Mouse (Mus musculus) right cerebral cortex, adult 2 months (tissue): ENCODE results near the gene Amacr.
A peak's percentile ranks its signal among the peaks of the same experiment; 100 is the strongest.
"Not testable (repeated sequence)": the region's sequence is repeated elsewhere in the genome, so short reads cannot be mapped to it uniquely, and the experiment has no call there.

ENCODE experiments used
- DNase-seq, 2 experiments: peaks; one replicate each; pipeline ENCODE4 v3.0.0; 2021 to 2022; ENCODE audit warnings: low spot score in 2 of 2

Amacr gene

DNA sequence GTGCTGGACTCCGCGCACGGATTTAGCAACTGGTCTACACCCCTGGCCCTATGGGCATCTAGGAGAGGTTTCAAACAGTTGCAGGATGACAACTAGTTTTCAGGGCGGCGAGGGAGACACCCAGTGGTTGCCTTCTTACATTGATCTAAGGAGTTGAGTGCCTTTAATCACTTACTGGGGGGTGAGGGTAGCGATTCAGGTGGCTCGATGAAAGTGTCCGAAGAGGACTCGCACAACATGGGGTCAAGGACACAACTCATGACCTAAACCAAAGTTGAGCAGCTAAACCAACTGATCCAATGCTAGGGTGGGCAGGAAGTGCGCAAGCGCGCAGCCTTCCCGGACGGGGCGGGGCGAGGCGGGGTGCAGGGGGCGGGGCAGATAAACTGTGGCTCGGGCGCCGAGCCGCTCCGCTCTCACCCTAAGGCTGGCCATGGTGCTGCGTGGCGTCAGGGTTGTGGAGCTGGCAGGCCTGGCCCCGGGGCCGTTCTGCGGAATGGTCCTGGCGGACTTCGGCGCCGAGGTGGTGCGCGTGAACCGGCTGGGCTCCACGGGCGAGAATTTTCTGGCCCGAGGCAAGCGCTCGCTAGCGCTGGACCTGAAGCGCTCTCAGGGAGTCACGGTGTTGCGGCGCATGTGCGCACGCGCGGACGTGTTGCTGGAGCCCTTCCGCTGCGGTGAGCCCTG is at the start of gene Amacr:
TSS of gene Amacr (plus strand) at position 380 of the 687 bp plus-strand sequence.
- DNase-seq, result peak; percentile 89 to 94

DNA sequence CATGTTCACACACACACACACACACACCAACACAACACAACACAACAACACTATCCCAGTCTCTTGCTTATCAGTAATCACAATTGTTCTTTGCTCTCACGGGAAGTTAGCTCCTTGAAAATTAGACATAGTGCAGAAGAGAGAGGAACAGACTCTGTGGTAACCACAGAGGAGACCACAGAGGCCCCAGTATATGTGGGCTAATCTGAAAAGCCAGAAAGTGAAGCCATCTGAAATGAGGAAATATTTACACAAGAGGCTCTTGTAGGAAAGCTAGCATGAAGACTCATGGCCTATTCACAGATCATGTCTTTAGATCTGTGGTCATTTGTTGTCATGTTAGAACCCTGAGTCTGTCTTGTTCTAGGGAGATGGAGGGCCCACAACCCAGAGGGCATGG is 47.6 kb upstream of the Amacr start:
- no peak for DNase-seq

DNA sequence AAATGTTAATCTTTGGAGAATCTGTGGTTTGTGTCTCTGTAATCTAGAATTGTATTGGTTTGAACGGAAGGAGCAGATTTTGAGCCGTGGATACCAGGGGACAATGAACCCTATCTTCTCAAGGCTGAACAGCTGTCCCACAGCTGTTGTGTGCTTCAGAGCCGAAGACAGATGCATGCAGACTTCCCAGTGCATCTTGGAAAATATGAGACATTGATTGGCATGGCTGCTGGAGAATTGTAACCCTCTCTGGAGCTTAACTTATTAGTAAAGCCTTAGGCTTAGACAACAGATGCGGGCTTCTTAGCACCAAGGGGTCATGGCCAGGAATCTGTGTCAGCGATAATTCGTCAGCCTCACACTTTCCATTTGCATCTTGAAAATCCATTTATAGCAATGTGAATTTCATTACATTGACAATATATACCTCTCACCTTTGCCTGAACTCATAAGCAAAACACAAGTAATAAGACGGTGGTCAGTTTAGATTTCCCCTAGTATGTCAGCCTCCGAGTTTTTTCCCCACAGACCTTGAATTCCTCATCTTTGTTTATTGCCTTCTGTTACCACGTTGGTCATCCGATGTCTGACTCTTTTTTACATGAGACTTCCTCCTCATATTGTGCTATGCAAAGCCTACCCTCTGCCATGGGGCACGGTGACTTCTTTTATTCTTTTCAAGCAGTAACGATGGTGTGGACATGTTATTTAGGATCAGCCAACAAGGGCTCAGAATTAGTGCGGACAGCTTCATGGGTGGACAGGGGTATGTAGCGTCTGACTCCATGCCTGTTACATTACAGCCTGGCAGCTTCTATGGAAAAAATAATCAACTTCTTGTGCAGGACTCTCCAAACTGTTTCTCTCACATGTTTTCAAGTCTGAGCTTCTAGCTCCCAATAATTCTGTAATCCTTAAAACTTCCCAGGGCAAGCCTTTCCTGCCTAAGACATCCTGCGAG is 41.1 kb upstream of the Amacr start:
- DNase-seq, result no peak

DNA sequence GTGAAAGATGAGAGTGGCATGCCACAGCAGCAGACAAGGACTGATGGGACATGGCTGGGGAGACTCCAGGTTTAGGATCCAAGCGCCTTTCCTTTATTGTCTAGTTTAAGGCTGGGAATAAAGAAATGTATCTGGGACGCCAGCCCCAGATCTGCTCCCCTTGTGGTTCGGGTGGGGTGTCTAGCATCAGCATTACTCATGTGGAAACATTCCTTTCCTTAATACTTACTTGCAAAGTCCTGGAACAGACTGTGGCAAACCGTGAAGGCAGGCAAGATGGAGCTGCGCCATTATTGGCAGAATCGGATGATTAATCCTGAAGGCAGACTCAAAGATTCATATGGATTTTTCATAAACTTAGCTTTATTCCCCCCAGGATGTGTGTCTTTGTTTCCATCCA is 39.7 kb upstream of the Amacr start:
- no peak for DNase-seq

DNA sequence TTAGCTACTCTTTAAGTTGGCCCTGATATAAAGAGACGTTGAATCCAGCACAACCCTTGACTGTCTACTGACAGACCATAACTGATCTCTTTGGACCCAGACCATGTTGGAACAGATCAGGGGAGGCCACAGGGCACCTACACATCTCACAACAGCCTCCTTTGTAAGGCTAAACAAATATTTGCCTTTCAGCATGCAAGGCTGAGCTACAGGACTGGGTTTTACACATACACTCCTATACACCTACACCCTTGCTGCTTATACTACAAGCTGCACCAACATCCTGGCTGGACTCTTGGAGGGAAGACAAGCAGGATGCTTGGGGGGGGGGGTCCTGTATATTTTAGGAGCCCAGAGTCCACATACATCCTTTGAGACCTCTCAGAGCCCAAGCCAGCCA is 33.7 kb upstream of the Amacr start:
- DNase-seq, result no peak

DNA sequence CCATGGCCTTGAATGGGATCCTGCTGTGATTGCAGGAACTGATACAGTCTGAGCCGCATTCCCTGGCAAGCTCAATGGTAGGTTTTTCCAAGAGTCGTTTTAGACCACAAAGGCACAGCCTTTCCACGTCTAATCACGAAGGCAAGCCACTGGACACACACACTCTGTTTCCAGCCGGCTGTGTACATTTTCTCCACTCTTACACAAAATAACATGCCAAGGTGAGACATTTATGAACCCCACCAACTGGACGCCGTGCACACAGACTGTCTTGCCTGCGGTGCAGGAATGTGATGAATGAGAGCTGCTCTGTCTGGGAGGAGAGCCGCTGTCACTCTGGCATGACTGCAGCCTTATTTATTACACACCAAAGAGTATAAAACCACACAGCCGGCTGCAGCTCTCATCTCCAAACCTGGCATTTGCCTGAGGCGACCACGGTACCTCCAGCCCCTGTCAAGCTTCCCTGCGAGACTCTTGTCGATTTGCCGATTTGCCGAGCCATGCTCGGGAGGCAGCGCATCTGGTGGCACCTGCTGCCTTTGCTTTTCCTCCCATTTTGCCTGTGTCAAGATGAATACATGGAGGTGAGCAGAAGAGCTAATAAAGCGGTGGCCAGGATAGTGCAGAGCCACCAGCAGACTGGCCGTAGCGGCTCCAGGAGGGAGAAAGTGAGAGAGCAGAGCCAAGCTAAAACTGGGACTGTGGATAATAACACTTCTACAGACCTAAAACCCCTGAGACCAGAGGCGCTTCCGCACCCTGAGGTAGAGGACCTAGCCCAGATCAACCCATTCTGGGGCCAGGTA is 29.4 kb upstream of the Amacr start, which contains the start of gene C1qtnf3:
TSS of gene C1qtnf3 (plus strand) at position 382 of the 809 bp plus-strand sequence.
- no peak for DNase-seq

DNA sequence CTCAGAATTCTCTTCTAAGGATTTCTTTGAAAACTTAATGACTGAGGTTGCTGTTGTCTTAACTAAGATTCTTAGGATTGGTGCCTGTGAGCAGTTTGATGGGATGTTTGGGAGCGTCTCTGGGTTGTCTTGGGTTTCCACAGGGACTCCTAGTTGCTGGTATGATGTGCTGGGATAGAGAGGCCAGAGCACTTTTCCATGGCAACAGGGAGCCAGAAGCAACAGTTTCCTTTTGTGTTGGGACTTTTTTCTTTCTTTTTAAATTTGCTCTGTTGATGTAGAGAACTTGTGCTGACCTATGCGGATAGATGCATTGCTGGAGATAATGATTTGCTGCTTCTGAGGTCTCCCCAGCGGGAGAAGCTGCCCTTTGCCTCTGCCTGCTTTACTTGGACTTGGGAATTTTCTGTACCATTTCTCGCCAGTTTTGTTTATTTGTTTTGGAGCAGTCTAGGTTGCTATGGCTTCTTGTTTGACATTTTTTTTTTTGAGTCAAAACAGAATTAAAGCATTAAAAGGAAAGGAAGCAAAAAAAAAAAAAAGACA is 28.7 kb upstream of the Amacr start:
- no peak for DNase-seq

DNA sequence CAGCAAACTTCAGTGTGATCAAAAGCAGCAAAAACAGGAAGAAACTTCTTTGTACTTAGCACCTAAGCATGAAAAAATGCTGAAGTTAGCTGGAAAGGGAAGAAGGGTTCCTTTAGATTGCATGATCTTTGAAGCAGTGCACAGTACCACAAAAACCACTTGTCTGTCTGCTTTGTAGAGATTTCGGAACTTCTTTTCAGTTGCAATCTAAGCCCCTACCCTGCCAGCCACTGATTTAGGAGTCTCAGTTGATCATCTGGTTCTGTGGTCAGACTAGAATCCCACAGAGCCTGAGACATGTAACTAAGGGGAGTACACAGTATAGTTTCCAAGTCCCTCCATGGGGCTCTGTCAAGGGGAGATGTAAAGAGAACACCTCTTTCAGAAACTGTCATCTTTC is 28.1 kb upstream of the Amacr start:
- no peak for DNase-seq

DNA sequence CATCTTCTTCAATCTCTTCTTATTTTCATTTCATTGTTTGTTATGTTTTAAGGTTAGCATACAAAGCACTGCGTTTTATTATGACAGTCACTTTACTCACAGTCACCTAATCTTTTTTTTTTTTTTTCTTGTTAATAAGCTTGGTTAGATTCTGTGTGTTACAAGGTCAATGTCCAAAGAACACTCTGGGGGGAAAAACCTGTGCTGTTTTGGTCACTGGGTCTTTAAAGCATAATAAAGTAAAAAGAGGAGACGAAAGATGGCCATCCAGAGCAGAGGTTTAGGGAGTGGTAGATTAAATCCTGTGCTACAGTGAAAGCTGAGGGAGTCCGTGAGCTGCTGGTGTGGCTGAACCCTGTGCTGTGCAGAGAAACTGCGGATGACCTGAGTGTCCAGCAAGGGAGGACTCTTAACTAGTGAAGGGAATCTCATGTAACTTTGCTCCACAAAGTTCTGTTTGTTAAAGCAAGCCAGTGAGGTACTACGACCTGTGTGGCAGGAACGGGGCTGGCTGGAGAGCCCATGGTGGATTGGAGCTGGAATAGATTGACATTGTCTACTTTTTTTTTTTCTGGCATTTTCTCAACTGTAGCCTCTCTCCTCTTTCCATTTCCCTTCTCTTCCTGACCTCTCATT is 27.1 kb upstream of the Amacr start:
- DNase-seq, result no peak

DNA sequence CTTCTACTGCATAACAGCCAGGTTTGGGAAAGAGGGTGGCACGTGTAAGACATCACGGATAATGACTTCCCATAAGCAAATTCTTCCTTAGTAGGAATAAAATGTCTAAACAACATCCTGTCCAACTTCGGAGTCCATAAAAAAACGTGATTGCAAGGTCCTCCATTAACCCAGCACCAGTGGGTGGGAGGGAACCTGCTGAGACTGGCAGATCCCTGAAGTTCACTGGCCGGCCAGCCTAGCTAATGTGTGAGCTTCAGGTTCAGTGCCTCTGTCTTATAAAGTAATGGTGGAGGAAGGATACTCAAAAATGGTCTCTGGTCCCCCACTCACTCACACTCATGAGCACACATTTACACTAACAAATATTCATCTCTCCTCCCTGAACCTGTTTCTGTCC is 26.4 kb upstream of the Amacr start:
- no peak for DNase-seq

DNA sequence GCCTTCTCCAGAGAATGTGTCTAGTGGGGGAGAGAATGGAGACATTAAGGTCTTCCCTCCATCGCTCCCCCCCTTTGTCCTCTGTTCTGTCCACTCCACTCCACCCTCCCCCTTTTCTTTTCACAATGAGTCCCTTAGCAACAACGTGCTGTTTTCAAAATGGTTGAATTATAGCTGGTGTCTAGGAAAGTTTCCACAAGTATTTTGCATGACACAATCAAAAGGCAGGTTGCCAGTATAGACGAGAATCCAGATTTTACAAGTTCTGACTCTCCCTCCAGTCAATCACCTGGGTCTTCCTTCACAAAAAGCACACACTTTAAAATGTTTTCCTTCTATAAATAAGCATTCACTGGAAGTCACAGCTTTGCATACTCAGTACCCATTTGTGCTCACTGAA is 24.9 kb upstream of the Amacr start:
- no peak for DNase-seq

DNA sequence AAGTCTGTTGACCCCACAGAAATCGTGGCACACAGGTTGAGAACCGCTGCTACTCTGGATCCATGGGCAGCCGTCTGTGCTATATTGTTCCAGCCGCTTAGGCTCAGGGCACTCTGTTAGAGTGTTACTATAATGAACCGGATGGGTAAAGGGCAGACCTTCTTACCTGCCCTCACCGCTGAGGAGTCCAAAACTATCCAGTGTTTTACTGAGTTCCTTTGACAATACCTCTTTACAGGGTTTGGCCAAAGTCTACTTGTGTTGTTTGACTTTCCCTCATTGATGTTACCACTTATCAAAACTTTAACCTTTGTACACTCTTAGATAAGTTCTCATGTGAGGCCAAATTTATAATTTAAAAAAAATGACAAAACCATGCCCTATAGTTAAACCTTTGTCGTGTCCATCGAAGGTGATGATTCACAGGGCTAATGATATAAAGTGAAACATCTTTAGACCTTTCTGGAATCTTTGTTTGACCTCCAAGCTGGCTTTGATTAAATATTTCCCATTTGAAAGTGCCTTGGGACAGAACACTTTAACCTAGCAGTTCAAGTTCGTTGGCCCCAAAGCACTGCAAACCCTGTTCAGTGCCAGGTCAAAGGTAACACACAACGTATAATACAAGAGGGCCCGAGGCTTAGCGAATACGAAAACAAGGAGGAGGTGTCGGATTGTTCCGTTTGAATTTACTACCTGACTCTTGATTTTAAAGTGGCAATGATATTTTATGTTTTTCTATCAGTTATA is 22.1 kb upstream of the Amacr start:
- no peak for DNase-seq

DNA sequence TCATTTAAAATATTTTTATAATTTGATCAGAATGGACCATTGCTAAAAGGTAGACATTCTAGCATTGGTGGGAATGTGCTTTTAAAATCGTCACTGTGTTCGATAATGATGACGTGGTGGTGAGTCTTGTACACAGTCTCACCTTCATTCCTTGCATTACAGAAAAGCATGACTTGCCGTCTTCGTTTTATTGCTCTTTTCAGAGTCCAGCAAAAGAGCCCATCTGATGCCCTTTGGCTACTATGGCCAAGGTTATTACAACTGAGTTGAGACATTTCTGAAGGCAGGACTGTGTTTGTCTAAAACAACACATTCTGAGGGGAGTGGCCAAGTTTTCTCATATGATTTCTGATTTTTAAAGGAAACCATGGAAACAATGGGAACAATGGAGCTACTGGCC is 21.3 kb upstream of the Amacr start:
- no peak for DNase-seq

DNA sequence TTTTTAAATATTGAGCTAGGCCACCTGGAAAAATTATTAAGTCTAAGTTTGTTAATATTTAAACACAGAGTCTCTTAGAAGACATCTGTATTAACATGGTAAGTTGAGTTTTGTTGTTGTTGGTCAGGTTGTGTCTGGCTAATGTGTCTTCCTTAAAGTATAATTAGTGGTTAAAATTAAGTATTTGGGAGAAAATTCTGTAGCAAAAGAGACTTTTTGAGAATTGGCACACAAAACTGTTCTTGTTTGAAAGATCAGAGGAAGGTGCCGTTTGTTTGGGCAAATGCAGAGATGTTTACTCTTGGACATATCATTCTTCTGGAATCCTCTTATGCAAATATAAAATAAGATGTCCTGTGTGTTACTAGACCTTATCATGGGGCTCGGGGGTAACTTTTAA is 19.0 kb upstream of the Amacr start:
- no peak for DNase-seq

DNA sequence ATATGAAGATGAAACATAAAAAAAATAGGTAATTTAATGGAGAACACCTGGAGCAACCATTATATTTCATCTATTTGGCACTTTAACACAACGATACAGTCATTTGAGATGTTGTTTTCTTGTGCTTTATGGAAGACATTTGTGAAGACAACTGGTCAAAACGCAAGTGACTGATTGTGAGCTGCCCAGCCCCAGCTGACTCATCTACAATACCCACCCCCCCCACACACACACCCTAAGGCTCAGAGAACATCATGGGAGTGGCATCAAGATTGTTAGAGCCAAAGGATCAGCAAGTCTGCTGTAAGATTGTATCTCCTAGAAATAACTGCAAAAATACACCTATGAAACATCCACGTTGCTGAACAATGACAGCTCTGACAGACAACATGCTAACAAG is 12.1 kb upstream of the Amacr start:
- DNase-seq, result no peak

DNA sequence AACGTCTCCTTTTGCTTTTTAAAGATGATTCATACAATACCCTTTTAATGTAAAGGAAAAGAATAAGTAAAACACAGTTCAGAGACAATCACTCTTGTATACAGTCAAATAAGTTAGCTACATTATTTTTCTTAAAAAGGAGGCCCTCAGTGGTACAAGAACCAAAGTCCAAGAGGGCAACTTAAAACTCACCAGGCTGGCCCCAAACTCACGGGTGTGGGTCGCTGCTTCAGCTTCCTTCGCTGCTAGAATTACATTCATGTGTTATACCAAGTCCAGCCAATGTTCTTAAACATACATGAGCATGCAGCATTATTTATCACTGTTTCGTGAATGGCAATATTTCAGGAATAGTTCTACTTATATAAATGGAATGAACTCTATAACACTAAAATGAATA is 10.8 kb upstream of the Amacr start:
- DNase-seq, result no peak

DNA sequence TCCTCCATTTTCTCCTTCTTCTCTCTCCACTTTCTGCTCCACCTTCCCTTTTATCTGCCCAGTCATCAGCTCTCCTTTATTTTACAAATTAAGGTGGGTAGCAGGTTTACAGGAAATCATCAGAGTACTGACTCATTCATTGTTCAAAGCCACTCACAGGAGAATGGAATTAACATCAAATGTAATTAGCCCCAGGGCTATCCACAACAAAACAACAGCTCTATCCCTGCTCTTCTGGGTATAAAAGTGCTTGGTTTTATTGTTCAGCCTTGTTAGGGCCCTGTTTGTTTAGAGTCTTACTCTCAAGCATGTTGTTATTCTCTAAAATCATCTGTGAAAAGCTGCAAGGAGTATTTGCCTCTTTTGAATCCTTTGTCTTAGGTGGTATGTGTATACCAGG is 4.4 kb upstream of the Amacr start:
- DNase-seq, result no peak

DNA sequence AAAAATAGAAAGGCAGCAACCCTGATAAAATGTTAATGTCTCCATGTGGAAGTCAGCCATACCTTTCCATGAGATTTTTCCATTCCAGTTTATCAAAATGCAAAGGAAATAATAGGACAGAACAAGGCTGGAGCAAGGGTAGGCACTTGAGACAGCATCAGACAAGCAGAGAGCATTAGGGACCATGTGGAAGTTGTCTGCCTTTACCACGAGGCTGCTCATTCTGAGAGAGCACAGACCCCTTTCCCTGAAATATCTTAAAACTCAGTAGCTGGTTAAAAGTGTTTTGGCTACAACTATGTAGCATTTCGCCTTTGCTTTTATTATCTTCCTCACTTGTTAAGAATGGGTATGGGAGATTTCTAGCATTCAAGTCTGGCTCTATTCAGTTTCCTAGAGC is 844 bp upstream of the Amacr start:
- DNase-seq, result no peak

DNA sequence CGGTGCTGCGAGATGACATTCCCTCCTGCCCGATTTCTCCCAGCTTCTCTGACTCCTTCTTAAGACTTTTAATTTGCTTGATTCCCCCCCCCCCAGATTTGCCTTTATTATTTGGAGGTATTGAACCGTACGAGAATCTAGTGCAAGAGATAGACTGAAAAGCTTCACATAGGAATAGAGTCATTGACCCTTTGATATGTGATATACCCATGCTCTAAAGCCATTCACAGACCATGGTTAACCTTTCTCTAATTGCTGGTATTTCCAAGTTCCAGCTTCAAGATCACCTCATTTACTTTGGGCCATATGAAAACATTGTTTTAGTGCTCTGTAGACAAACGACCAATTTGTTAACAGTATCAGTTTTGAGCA is 494 bp downstream of the Amacr start:
- peak in 1 of 2 experiments; percentile 7 for DNase-seq

DNA sequence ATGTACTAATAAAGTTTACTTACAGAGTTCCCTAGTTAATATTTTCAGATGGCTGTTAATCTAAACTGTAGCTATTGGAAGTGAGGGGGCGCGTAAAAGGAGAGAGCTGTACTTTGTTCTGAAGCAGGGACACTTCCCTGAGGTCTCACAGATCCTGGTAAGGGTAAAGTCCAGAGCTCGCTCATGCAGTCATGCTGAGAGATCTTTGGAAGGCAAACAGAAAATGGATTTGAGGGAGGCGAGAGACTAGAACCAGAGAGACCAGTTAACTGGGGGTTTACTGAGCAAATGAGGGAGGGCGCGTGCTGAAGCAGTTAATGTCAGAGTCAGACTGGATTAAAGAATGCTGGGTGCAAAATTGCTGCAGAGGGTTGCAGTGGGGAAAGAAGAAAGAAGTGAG is 4.2 kb downstream of the Amacr start:
- DNase-seq, result no peak

DNA sequence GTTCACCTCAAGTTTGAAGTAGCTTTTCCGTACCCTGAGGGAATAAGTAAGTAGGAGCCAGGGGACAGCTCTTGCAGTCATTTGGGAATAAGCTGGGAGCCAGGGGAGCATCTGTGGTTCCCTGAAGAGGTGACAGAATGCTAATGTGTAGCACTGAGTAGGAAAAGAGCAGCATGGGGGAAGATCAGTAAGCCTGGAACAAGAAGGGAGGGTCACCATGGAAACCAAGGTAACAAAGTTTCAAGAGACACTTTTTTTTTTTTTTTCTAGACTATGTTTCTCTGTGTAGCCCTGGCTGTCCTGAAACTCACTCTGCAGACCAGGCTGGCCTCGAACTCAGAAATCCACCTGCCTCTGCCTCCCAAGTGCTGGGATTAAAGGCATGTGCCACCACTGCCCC is 4.9 kb downstream of the Amacr start:
- DNase-seq, result not testable (repeated sequence)
